Mouse (Mus musculus) megakaryocyte progenitor cell, adult 5-6 weeks (primary cell): ENCODE measurements around the gene Hspe1. TPM values are rescaled to one million over a fixed set of nuclear protein-coding genes. Genes with fewer than 3 reads are reported as not detected.
"Not testable (repeated sequence)": the region's sequence is repeated elsewhere in the genome, so short reads cannot be mapped to it uniquely, and the experiment has no call there.

Experiments
- ATAC-seq: replicated peaks from 2 replicates; pipeline ENCODE4 v1.8.0; 2016; ENCODE audit warnings: mild to moderate bottlenecking, moderate TSS enrichment, inconsistent platforms; ENCODE audit not compliant: poor library complexity
- total RNA-seq, 2 experiments: library from RNA; stranded (forward) in 1 of 2; stranded (reverse) in 1 of 2; fragments of 157-497, 149-512 nt in 1 of 2; fragments of 200-1000 nt in 1 of 2; gene quantifications; 2 replicates each; pipeline versions ENCODE4 v1.2.3 to v1.2.4; 2015 to 2017

Gene Hspe1
- total RNA-seq (2015) (379 and 404 TPM in 2 replicates), total RNA-seq (2017) (524 and 562 TPM in 2 replicates)

- ATAC-seq = peak; percentile 81
These were observed at the start of gene Hspe1, which contains the start of gene Hspd1 for GRCm38 (mm10) chr1:55087932-55088610. TSS of gene Hspe1 (plus strand) at chr1:55088132. TSS of gene Hspd1 (minus strand) at chr1:55088243.

GRCm38 (mm10) chr1:55039944-55040343 lies 48.0 kb upstream of the Hspe1 start:
- ATAC-seq = no peak

- ATAC-seq = no peak
These were observed 46.2 kb upstream of the Hspe1 start for GRCm38 (mm10) chr1:55041691-55042090.

GRCm38 (mm10) chr1:55042246-55042645 lies 45.7 kb upstream of the Hspe1 start:
- ATAC-seq = peak; percentile 50; the same call in 1 of the 2 replicates

- no peak for ATAC-seq
These were observed 44.8 kb upstream of the Hspe1 start for GRCm38 (mm10) chr1:55043164-55043563.

GRCm38 (mm10) chr1:55048841-55049587 lies 38.9 kb upstream of the Hspe1 start:
- ATAC-seq = no peak

GRCm38 (mm10) chr1:55051671-55052070 lies 36.3 kb upstream of the Hspe1 start:
- no peak for ATAC-seq

DNA sequence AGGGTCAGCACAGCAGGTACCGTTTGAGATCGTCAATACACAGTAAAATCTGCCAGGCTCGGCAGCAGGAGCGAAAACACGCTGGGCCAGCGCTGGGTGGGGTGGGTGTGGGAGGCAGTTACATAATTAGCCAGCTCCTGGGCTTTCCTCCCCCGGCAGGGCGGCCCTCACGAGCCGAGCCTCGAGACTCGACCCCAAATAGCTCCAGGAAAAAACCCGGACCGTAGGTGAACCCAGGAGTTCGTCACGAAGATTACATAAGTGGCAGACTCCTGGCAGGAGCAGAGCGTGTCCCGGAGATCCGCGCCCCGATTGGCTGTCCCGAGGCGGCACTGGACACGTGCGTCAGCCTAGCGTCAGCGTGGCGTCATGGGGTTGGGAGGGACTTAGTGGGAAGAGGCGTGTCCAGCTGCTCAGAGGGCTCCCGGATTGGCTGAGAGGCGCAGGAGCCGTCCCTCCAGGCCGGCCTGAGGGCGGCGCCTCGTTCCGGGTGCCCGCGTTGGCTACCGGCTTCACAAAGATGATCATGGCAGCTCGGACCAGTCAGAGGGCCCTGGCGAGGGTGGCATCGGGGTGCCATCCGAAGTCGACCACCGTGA lies 35.5 kb upstream of the Hspe1 start, which contains the start of gene Coq10b:
TSS of gene Coq10b (plus strand) at position 416 of the 599 bp plus-strand sequence.
- ATAC-seq = peak; percentile 95

DNA sequence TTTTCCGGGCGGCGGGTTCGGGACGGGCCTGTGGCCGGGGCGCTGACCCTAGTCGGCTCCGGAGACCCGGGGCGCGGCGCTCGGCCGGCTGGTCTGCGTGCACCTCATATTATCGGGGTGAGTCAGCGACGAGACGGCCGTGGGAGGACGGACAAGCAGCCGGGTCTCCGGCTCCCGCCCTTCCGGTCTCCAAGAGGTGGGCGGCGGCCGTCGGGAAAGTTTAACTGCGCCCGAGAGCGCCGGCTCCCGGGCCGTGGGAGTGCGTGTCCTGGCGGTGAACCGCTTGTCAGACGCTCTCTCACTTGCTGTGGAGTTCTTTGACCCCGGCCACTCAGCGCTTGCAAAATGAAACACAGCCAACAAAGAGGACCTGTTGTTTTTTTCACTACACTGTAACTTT lies 34.9 kb upstream of the Hspe1 start:
- ATAC-seq = peak; percentile 26

GRCm38 (mm10) chr1:55053596-55053995 lies 34.3 kb upstream of the Hspe1 start:
- no peak for ATAC-seq

GRCm38 (mm10) chr1:55055322-55056115 lies 32.4 kb upstream of the Hspe1 start:
- ATAC-seq = peak; percentile 12; the same call in 1 of the 2 replicates

DNA sequence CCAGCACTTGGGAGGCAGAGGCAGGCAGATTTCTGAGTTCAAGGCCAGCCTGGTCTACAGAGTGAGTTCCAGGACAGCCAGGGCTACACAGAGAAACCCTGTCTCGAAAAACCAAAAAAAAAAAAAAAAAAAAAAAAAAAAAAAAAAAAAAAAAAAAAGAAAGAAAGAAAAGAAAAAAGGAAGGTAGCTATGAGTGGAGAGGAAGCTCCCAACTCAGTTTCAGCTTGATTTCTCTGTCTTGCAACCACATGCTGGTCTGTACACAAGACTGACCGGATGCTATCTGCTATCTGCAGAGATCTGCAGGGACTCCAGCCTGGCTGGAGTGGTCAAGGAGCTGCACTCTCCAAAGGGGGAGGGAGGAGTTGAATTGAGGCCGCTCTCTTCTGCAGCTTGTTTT lies 29.5 kb upstream of the Hspe1 start:
- not testable (repeated sequence) for ATAC-seq

DNA sequence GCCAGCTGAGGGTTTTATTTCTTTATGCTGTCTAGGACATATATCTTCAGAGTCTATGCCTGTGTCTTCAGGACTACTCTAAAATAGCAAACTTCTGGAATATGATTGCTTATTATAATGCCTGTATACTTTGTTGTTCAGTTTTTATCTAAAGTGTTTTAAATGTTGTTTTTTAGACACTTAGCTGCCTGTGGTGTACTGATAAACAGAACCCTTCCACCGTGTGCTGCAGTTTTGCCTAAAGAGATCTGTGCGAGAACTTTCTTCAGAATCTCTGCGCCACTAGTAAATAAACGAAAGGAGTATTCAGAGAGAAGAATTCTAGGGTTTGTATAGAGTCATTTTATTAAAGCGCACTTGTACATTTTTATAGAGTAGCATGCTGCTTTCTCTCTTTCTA lies 26.8 kb upstream of the Hspe1 start:
- peak; percentile 56; the same call in 1 of the 2 replicates for ATAC-seq

DNA sequence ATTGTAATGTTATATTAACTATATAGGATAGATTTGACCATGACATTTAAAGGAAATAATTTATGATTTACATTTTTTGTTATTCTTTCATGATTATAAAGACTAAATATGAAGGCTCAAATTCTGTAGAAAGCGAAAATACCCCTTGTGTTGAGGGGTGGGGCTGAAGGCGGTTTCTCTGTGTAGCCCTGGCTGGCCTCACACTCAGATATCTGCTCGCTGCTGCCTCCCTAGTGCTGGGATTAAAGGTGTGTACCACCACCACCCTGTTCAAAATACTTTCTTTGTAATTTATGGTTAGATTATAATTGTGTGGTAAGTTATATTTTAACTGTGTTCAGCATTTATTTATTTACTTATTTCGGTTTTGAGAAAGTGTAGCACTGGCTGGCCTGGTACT lies 26.2 kb upstream of the Hspe1 start:
- ATAC-seq = no peak

- not testable (repeated sequence) for ATAC-seq
These were observed 15.6 kb upstream of the Hspe1 start for GRCm38 (mm10) chr1:55072328-55072727.

DNA sequence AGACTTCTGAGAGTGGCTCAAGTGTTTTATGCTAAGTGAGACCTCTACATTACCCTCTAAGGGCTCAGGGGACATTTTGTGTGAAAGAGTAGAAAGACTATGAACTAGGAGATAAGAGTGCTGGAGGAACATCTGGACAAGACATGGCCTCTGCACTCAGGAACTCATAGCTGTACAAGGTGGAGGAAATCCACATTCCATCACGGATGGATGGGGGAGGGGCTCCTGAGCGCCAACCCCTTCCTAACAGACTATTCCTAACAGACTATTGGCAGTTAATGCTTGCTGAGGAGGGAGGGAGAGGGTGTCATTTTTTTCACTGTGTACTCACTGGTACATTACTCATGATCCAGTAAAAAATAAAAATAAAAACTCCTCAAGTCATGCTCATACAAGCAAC lies 13.2 kb upstream of the Hspe1 start:
- ATAC-seq = no peak

DNA sequence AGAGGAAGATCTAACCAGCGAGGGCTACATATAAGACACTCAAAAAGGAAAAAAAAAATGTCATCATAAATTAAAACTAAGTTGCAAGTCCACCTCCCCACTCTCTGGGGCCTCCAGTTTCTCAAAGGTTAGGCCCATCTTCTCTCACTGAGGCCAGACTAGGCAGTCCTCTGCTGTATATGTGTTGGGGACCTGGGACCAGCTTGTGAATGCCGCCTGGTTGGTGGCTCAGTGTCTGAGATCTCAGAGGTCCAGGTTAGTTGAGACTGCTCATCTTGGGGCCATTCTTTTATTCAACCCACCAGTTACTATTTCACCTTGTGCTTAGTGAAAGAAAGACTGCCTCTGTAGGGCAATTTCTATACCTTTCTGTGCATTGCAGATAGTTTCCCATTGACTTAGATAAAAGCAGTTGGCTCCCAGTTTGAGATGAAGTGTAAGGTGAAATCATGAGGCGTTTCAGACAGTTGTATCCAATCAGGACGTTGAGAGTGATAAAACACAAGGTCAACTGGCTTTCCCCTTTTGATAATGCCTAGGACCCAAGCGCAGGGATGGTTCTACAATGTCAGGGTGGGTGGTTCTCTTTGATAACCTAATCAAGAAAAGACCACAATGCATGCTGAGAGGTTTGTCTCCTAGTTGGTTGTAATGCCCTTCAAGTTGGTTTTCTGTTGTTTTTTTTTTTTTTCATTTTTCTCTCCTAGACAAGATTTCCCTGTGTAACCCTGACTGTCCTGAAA lies 12.1 kb upstream of the Hspe1 start:
- ATAC-seq = peak; percentile 93

DNA sequence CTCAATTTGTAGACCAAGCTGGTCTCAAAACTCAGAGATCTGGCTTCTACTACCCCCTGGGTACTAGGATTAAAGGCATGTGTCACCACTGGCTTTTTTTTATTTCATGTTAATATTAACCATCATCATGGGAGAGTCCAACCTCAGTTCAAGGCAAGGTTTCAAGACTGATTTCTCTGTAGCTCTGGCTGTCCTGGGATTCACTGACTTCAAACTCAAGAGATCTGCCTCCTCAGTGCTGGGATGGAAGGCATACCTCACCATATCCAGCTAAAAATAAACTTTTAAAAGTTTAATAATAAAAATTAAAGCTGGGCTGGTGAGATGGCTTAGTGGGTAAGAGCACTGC lies 11.6 kb upstream of the Hspe1 start:
- peak; percentile 14; the same call in 1 of the 2 replicates for ATAC-seq

GRCm38 (mm10) chr1:55076849-55077516 lies 10.9 kb upstream of the Hspe1 start:
- ATAC-seq = no peak

GRCm38 (mm10) chr1:55079677-55080076 lies 8.3 kb upstream of the Hspe1 start:
- ATAC-seq = no peak
